Mouse (Mus musculus): ENCODE results near the gene Adssl1. TPM values are rescaled to one million over a fixed set of nuclear protein-coding genes. Genes with fewer than 3 reads are reported as not detected.
A peak's percentile ranks its signal among the peaks of the same experiment; 100 is the strongest.

The Adssl1 gene
- total and polyA plus RNA-seq, 3 experiments = 58.2 to 63.9 TPM; not detected in 1

- TF ChIP-seq ETS1 (IDR thresholded peaks at IDR 0.05; ENCODE audit: low read depth, low read length) = no peak
- TF ChIP-seq GABPA (IDR thresholded peaks at IDR 0.05; ENCODE audit: low read depth, low read length) = no peak
- TF ChIP-seq TAL1 (IDR thresholded peaks at IDR 0.05; ENCODE audit: low read length) = no peak
- no peak for TF ChIP-seq TCF12 (IDR thresholded peaks at IDR 0.05; ENCODE audit: low read depth, low read length)
- no peak for TF ChIP-seq CHD2 (IDR thresholded peaks at IDR 0.05; ENCODE audit: low read length)
- peak; percentile 95 for TF ChIP-seq ZC3H11A (IDR thresholded peaks at IDR 0.05; ENCODE audit: low read depth, low read length)
- no peak for TF ChIP-seq JUND (IDR thresholded peaks at IDR 0.05; ENCODE audit: low read depth, low read length)
These were observed 14.1 kb upstream of the Adssl1 start (continued) for GRCm38 (mm10) chr12:112605766-112606165.

GRCm38 (mm10) chr12:112606998-112607397 lies 12.8 kb upstream of the Adssl1 start:
- TF ChIP-seq HCFC1 (IDR thresholded peaks at IDR 0.05; ENCODE audit: low read depth, low read length) (no peak), TAL1 (IDR thresholded peaks at IDR 0.05; ENCODE audit: low read length) (no peak), KAT2A (conservative IDR thresholded peaks at IDR 0.05; ENCODE audit: low read depth, low read length) (no peak), RAD21 (IDR thresholded peaks at IDR 0.05; ENCODE audit: low read depth, low read length) (no peak), MAZ (IDR thresholded peaks at IDR 0.05; ENCODE audit: low read depth, low read length) (no peak), TCF12 (IDR thresholded peaks at IDR 0.05; ENCODE audit: low read depth, low read length) (no peak), ETS1 (IDR thresholded peaks at IDR 0.05; ENCODE audit: low read depth, low read length) (no peak), GATA1 (IDR thresholded peaks at IDR 0.05; ENCODE audit: low read depth, low read length) (no peak), SMC3 (IDR thresholded peaks at IDR 0.05; ENCODE audit: low read depth, low read length) (no peak), ZMIZ1 (IDR thresholded peaks at IDR 0.05; ENCODE audit: low read depth, low read length) (no peak)
- H3K4me3 ChIP-seq (ENCODE audit: control insufficient read depth in 1 of 2, insufficient read depth in 1 of 2, low read depth in 2 of 2, low read length in 2 of 2) = no peak overlapping the region
- H3K27ac ChIP-seq (ENCODE audit: control insufficient read depth, low read depth, low read length) = no peak overlapping the region
- H3K36me3 ChIP-seq (ENCODE audit: control insufficient read depth in 1 of 2, insufficient read depth in 2 of 2, low read length in 2 of 2) = peaks cover 0 to 10% of the 10 kb centered on the region in 2 experiments; a peak in 2 of 4 replicates
- H3K9me3 ChIP-seq (replicated peaks; ENCODE audit: insufficient read depth, low read length) = no peaks in the 10 kb centered on the region
- no peaks in the 10 kb centered on the region for H3K79me2 ChIP-seq (ENCODE audit: control insufficient read depth, insufficient read depth, low read length, poor library complexity)
- H3K4me1 ChIP-seq (ENCODE audit: control insufficient read depth in 1 of 2, insufficient read depth in 2 of 2, low read length in 2 of 2) = no peaks in the 10 kb centered on the region
- no peak for DNase-seq (ENCODE audit: low read depth, low spot score)
- H3K27me3 ChIP-seq (ENCODE audit: control insufficient read depth in 1 of 2, insufficient read depth in 2 of 2, low read length in 2 of 2) = no peaks in the 10 kb centered on the region
- H3K9ac ChIP-seq (ENCODE audit: control insufficient read depth, low read depth, low read length, poor library complexity, severe bottlenecking) = no peak overlapping the region

- no peak overlapping the region for H3K9ac ChIP-seq (ENCODE audit: control insufficient read depth, low read depth, low read length, poor library complexity, severe bottlenecking)
- no peak for DNase-seq (ENCODE audit: low read depth, low spot score)
- H3K36me3 ChIP-seq (ENCODE audit: control insufficient read depth in 1 of 2, insufficient read depth in 2 of 2, low read length in 2 of 2) = peaks cover 0 to 10% of the 10 kb centered on the region in 2 experiments; a peak in 2 of 4 replicates
- H3K4me3 ChIP-seq (ENCODE audit: control insufficient read depth in 1 of 2, insufficient read depth in 1 of 2, low read depth in 2 of 2, low read length in 2 of 2) = no peak overlapping the region
- no peaks in the 10 kb centered on the region for H3K4me1 ChIP-seq (ENCODE audit: control insufficient read depth in 1 of 2, insufficient read depth in 2 of 2, low read length in 2 of 2)
- no peak for TF ChIP-seq POLR2AphosphoS5 (IDR thresholded peaks at IDR 0.05; ENCODE audit: borderline replicate concordance, low read depth, low read length)
- TF ChIP-seq HCFC1 (IDR thresholded peaks at IDR 0.05; ENCODE audit: low read depth, low read length) = no peak
- TF ChIP-seq MAX (IDR thresholded peaks at IDR 0.05; ENCODE audit: low read length) = no peak
- TF ChIP-seq MXI1 (IDR thresholded peaks at IDR 0.05; ENCODE audit: low read depth, low read length) = no peak
- no peak for TF ChIP-seq ZMIZ1 (IDR thresholded peaks at IDR 0.05; ENCODE audit: low read depth, low read length)
- no peak for TF ChIP-seq GABPA (IDR thresholded peaks at IDR 0.05; ENCODE audit: low read depth, low read length)
- no peak for TF ChIP-seq BHLHE40 (IDR thresholded peaks at IDR 0.05; ENCODE audit: borderline replicate concordance, low read depth, low read length)
- no peak for TF ChIP-seq TBP (IDR thresholded peaks at IDR 0.05; ENCODE audit: low read depth, low read length)
- TF ChIP-seq NRF1 (IDR thresholded peaks at IDR 0.05; ENCODE audit: insufficient read depth, low read depth, low read length, poor library complexity, severe bottlenecking) = no peak
- TF ChIP-seq POLR2A (IDR thresholded peaks at IDR 0.05; ENCODE audit: control insufficient read depth in 1 of 2, insufficient read depth in 1 of 2, low read depth in 1 of 2, low read length in 2 of 2, poor library complexity in 1 of 2) = no peak
- TF ChIP-seq EP300 (IDR thresholded peaks at IDR 0.05; ENCODE audit: low read depth in 1 of 2, low read length in 2 of 2) = no peak
- no peak for TF ChIP-seq TCF12 (IDR thresholded peaks at IDR 0.05; ENCODE audit: low read depth, low read length)
- TF ChIP-seq ELF1 (IDR thresholded peaks at IDR 0.05; ENCODE audit: low read depth, low read length) = no peak
- TF ChIP-seq CTCF (IDR thresholded peaks at IDR 0.05 in 2 of 3, conservative IDR thresholded peaks at IDR 0.05 in 1 of 3; ENCODE audit: control insufficient read depth in 1 of 3, insufficient read depth in 1 of 3, low read depth in 2 of 3, low read length in 3 of 3, poor library complexity in 1 of 3, severe bottlenecking in 1 of 3) = no peak
- no peak for TF ChIP-seq RCOR1 (IDR thresholded peaks at IDR 0.05; ENCODE audit: low read depth, low read length)
- no peak for TF ChIP-seq TAL1 (IDR thresholded peaks at IDR 0.05; ENCODE audit: low read length)
- no peak overlapping the region for H3K27ac ChIP-seq (ENCODE audit: control insufficient read depth, low read depth, low read length)
- H3K9me3 ChIP-seq (replicated peaks; ENCODE audit: insufficient read depth, low read length) = no peaks in the 10 kb centered on the region
- no peaks in the 10 kb centered on the region for H3K79me2 ChIP-seq (ENCODE audit: control insufficient read depth, insufficient read depth, low read length, poor library complexity)
- H3K27me3 ChIP-seq (ENCODE audit: control insufficient read depth in 1 of 2, insufficient read depth in 2 of 2, low read length in 2 of 2) = no peaks in the 10 kb centered on the region
These were observed 10.8 kb upstream of the Adssl1 start for GRCm38 (mm10) chr12:112609031-112609430.
